Mouse (Mus musculus): ENCODE data around the gene Ajuba. TPM values are rescaled to one million over a fixed set of nuclear protein-coding genes. Genes with fewer than 3 reads are reported as not detected.
A peak's percentile ranks its signal among the peaks of the same experiment; 100 is the strongest.

Ajuba gene
- polyA plus RNA-seq, 1 experiment from 2014 or later = 70.1 TPM

- H3K27ac ChIP-seq = no peak overlapping the region
- H3K4me3 ChIP-seq = no peak overlapping the region
- no peaks in the 10 kb centered on the region for H3K27me3 ChIP-seq (ENCODE audit: low read depth, poor library complexity, severe bottlenecking)
- H3K4me1 ChIP-seq = peaks cover 24% of the 10 kb centered on the region
- H3K36me3 ChIP-seq = peaks cover 22% of the 10 kb centered on the region
- no peak for DNase-seq (ENCODE audit: low spot score)
- 83% methylated on average over 7 of the region's 7 CpGs for WGBS
- no peaks in the 10 kb centered on the region for H3K9me3 ChIP-seq (replicated peaks)
These were observed 2.3 kb upstream of the Ajuba start for GRCm38 (mm10) chr14:54579638-54580037.

- WGBS = 2% methylated on average over 10 of the region's 10 CpGs
- Histone ChIP-seq H3K27ac (peak overlapping the region; percentile 98), H3K4me1 (peaks cover 39% of the 10 kb centered on the region), H3K4me3 (peak overlapping the region; percentile 98), H3K36me3 (peaks cover 25% of the 10 kb centered on the region), H3K9me3 (replicated peaks) (no peaks in the 10 kb centered on the region), H3K27me3 (ENCODE audit: low read depth, poor library complexity, severe bottlenecking) (no peaks in the 10 kb centered on the region)
- DNase-seq (ENCODE audit: low spot score) = no peak
These were observed 705 bp upstream of the Ajuba start for GRCm38 (mm10) chr14:54578063-54578462.

- peak; percentile 73 for DNase-seq (ENCODE audit: low spot score)
- Histone ChIP-seq H3K9me3 (replicated peaks) (no peaks in the 10 kb centered on the region), H3K27me3 (ENCODE audit: low read depth, poor library complexity, severe bottlenecking) (no peaks in the 10 kb centered on the region), H3K27ac (peak overlapping the region; percentile 98), H3K36me3 (peaks cover 34% of the 10 kb centered on the region), H3K4me3 (peak overlapping the region; percentile 98), H3K4me1 (peaks cover 51% of the 10 kb centered on the region)
- WGBS = under 1% methylated on average over 82 of the region's 84 CpGs
These were observed 893 bp downstream of the Ajuba start for GRCm38 (mm10) chr14:54576241-54577088.

- no peaks in the 10 kb centered on the region for H3K9me3 ChIP-seq (replicated peaks)
- peak overlapping the region; percentile 98 for H3K4me3 ChIP-seq
- H3K4me1 ChIP-seq = peaks cover 51% of the 10 kb centered on the region
- under 1% methylated on average over 39 of the region's 39 CpGs for WGBS
- no peaks in the 10 kb centered on the region for H3K27me3 ChIP-seq (ENCODE audit: low read depth, poor library complexity, severe bottlenecking)
- peak; percentile 93 for DNase-seq (ENCODE audit: low spot score)
- H3K36me3 ChIP-seq = peaks cover 43% of the 10 kb centered on the region
- peak overlapping the region; percentile 98 for H3K27ac ChIP-seq
These were observed 1.7 kb downstream of the Ajuba start for GRCm38 (mm10) chr14:54575631-54576030.

- peaks cover 56% of the 10 kb centered on the region for H3K4me1 ChIP-seq
- DNase-seq (ENCODE audit: low spot score) = no peak
- no peaks in the 10 kb centered on the region for H3K9me3 ChIP-seq (replicated peaks)
- 4% methylated on average over 8 of the region's 8 CpGs for WGBS
- H3K4me3 ChIP-seq = peak overlapping the region; percentile 98
- H3K36me3 ChIP-seq = peaks cover 48% of the 10 kb centered on the region
- peak overlapping the region; percentile 98 for H3K27ac ChIP-seq
- H3K27me3 ChIP-seq (ENCODE audit: low read depth, poor library complexity, severe bottlenecking) = no peaks in the 10 kb centered on the region
These were observed 2.3 kb downstream of the Ajuba start for GRCm38 (mm10) chr14:54575031-54575430.

- H3K27ac ChIP-seq = peak overlapping the region; percentile 98
- H3K9me3 ChIP-seq (replicated peaks) = no peaks in the 10 kb centered on the region
- peak overlapping the region; percentile 98 for H3K4me3 ChIP-seq
- H3K27me3 ChIP-seq (ENCODE audit: low read depth, poor library complexity, severe bottlenecking) = no peaks in the 10 kb centered on the region
- WGBS = 24% methylated on average over 4 of the region's 4 CpGs
- DNase-seq (ENCODE audit: low spot score) = peak; percentile 51
- peaks cover 56% of the 10 kb centered on the region for H3K36me3 ChIP-seq
- peaks cover 64% of the 10 kb centered on the region for H3K4me1 ChIP-seq
These were observed 3.1 kb downstream of the Ajuba start for GRCm38 (mm10) chr14:54574253-54574652.

GRCm38 (mm10) chr14:54572790-54573736 lies 4.3 kb downstream of the Ajuba start:
- no peaks in the 10 kb centered on the region for H3K27me3 ChIP-seq (ENCODE audit: low read depth, poor library complexity, severe bottlenecking)
- peak overlapping the region; percentile 76 for H3K27ac ChIP-seq
- peaks cover 68% of the 10 kb centered on the region for H3K36me3 ChIP-seq
- peaks cover 60% of the 10 kb centered on the region for H3K4me1 ChIP-seq
- DNase-seq (ENCODE audit: low spot score) = peak; percentile 68
- peak overlapping the region; percentile 98 for H3K4me3 ChIP-seq
- WGBS = 30% methylated on average over 14 of the region's 14 CpGs
- H3K9me3 ChIP-seq (replicated peaks) = no peaks in the 10 kb centered on the region

- H3K4me3 ChIP-seq = peak overlapping the region; percentile 98; the same call in 1 of the 2 replicates
- no peaks in the 10 kb centered on the region for H3K27me3 ChIP-seq (ENCODE audit: low read depth, poor library complexity, severe bottlenecking)
- no peak for DNase-seq (ENCODE audit: low spot score)
- 84% methylated on average over 4 of the region's 4 CpGs for WGBS
- peaks cover 77% of the 10 kb centered on the region for H3K36me3 ChIP-seq
- H3K4me1 ChIP-seq = peaks cover 60% of the 10 kb centered on the region
- no peaks in the 10 kb centered on the region for H3K9me3 ChIP-seq (replicated peaks)
- no peak overlapping the region for H3K27ac ChIP-seq
These were observed 5.2 kb downstream of the Ajuba start for GRCm38 (mm10) chr14:54572122-54572521.

- Histone ChIP-seq H3K4me1 (peaks cover 42% of the 10 kb centered on the region), H3K27ac (no peak overlapping the region), H3K27me3 (ENCODE audit: low read depth, poor library complexity, severe bottlenecking) (no peaks in the 10 kb centered on the region), H3K4me3 (no peak overlapping the region), H3K36me3 (peaks cover 87% of the 10 kb centered on the region), H3K9me3 (replicated peaks) (no peaks in the 10 kb centered on the region)
- 73% methylated on average over 17 of the region's 17 CpGs for WGBS
- DNase-seq (ENCODE audit: low spot score) = no peak
These were observed 7.6 kb downstream of the Ajuba start for GRCm38 (mm10) chr14:54569451-54570392.

GRCm38 (mm10) chr14:54568694-54569414 lies 8.5 kb downstream of the Ajuba start:
- peak; percentile 80 for DNase-seq (ENCODE audit: low spot score)
- WGBS = 78% methylated on average over 15 of the region's 15 CpGs
- H3K36me3 ChIP-seq = peaks cover 79% of the 10 kb centered on the region
- 0 out of 2 replicates have a peak overlapping the region, but pooled peaks have one; percentile 12 for H3K27ac ChIP-seq
- H3K4me3 ChIP-seq = no peak overlapping the region
- no peaks in the 10 kb centered on the region for H3K9me3 ChIP-seq (replicated peaks)
- H3K4me1 ChIP-seq = peaks cover 33% of the 10 kb centered on the region
- H3K27me3 ChIP-seq (ENCODE audit: low read depth, poor library complexity, severe bottlenecking) = no peaks in the 10 kb centered on the region

GRCm38 (mm10) chr14:54560527-54561242 lies 16.7 kb downstream of the Ajuba start:
- H3K4me1 ChIP-seq = no peaks in the 10 kb centered on the region
- H3K9me3 ChIP-seq (replicated peaks) = no peaks in the 10 kb centered on the region
- no peak overlapping the region for H3K27ac ChIP-seq
- no peaks in the 10 kb centered on the region for H3K27me3 ChIP-seq (ENCODE audit: low read depth, poor library complexity, severe bottlenecking)
- 87% methylated on average over 14 of the region's 14 CpGs for WGBS
- no peak for DNase-seq (ENCODE audit: low spot score)
- H3K4me3 ChIP-seq = no peak overlapping the region
- H3K36me3 ChIP-seq = no peaks in the 10 kb centered on the region
